In the genomic region with DNA sequence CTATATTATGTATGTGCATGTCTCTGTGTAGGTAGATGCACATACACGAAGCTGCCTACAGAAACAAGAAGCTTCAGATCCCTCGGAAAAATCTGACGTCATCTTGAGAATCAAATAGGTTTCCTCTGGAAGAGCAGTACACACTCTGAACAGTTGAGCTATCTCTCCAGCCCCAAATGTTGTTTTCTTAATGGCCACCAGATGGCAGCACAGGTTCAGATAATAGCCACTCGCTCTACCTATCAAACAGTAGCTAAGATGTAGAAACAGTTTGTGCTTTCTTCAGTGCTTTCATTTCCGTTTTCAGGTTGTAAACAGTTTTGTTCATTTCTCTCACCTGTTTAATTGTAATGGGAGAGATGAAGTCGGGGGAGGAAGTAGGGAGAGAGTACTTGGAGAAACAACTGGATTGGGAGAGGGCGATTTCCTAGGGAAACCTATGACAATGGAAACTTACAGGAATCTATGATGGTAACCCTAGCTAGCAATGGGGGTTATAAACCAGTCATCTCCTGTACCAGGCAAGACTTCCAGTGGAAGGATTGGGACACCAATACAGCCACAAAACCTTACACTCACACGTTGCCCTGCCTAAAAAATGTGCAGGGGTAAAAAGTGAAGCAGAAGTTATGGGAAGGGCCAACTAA, we compare ENCODE assay signal across 9 mouse cellular contexts. TPM values are rescaled to one million over a fixed set of nuclear protein-coding genes. Genes with fewer than 3 reads are reported as not detected.
DNase-seq lines count a peak whose midpoint lies in the region; ATAC-seq and TF ChIP-seq lines count a peak whose summit lies in the region.
"Had no signal": no experiment of that assay in that cellular context is flagged by ENCODE, and none has a peak within 500 bp of the region (broad histone marks: within the 10 kb centered on the region; RNA-seq: fewer than 3 reads in every experiment).

No protein-coding gene starts in this region.

- DNase-seq in 416B (ENCODE audit: low read depth) (peak; percentile 62), MN1 (ENCODE audit: low spot score) (peak; percentile 45)
- DNase-seq in cerebellum, postnatal 14 days, result peak; percentile 55 to 65
- DNase-seq in kidney, postnatal 36 days, result peak; percentile 45 to 66
- DNase-seq in liver, postnatal 0 days, result peak; percentile 31
- DNase-seq in retina, adult 2 months (ENCODE audit: low read depth, low spot score), result peak; percentile 11
- no peak for DNase-seq in thymus, postnatal 36 days

- H3K9me3 ChIP-seq in heart, embryonic 16.5 days (replicated peaks; ENCODE audit: control insufficient read depth, low read length), result no peaks in the 10 kb centered on the region
- no peaks in the 10 kb centered on the region for H3K9me3 ChIP-seq in liver, postnatal 0 days (ENCODE audit: low read length)
- H3K9me3 ChIP-seq: heart, embryonic 15.5 days had no signal

- 0 out of 2 replicates have a peak, but pooled peaks have one; percentile 75 for ATAC-seq in heart, embryonic 16.5 days (replicated peaks; ENCODE audit: extremely low read depth, insufficient read depth, low FRiP score)
- ATAC-seq in liver, postnatal 0 days, result peak; percentile 56; the same call in 1 of the 2 replicates

- no peaks in the 10 kb centered on the region for H3K4me1 ChIP-seq in heart, embryonic 16.5 days (ENCODE audit: control insufficient read depth, insufficient read depth, low read length)
- H3K4me1 ChIP-seq in liver, postnatal 0 days (ENCODE audit: insufficient read depth), result no peaks in the 10 kb centered on the region
- H3K4me1 ChIP-seq: heart, embryonic 15.5 days had no signal

- TF ChIP-seq EP300 in liver, postnatal 0 days (IDR thresholded peaks at IDR 0.05; ENCODE audit: low read depth), result no peak

- H3K27me3 ChIP-seq in heart, embryonic 16.5 days (ENCODE audit: control insufficient read depth, insufficient read depth, low read length), result no peaks in the 10 kb centered on the region
- no peaks in the 10 kb centered on the region for H3K27me3 ChIP-seq in liver, postnatal 0 days (ENCODE audit: insufficient read depth, low read length)
- H3K27me3 ChIP-seq: heart, embryonic 15.5 days had no signal

- peak; percentile 82 for TF ChIP-seq CTCF in liver, postnatal 0 days (IDR thresholded peaks at IDR 0.05; ENCODE audit: low read depth)

- 23% methylated on average over 8 of the region's 8 CpGs for WGBS in heart, embryonic 16.5 days
- WGBS in liver, postnatal 0 days (ENCODE audit: insufficient replicate concordance), result 15% methylated on average over 8 of the region's 8 CpGs

- H3K4me3 ChIP-seq in heart, embryonic 16.5 days (ENCODE audit: low read length), result no peak overlapping the region
- no peak overlapping the region for H3K4me3 ChIP-seq in liver, postnatal 0 days (ENCODE audit: low read depth, low read length)
- H3K4me3 ChIP-seq: heart, embryonic 15.5 days had no signal

- H3K36me3 ChIP-seq in heart, embryonic 16.5 days (ENCODE audit: control insufficient read depth, insufficient read depth), result no peaks in the 10 kb centered on the region
- no peaks in the 10 kb centered on the region for H3K36me3 ChIP-seq in liver, postnatal 0 days (replicated peaks; ENCODE audit: insufficient read depth, low read length)
- H3K36me3 ChIP-seq: heart, embryonic 15.5 days had no signal

- H3K27ac ChIP-seq in heart, embryonic 16.5 days (ENCODE audit: low read length), result no peak overlapping the region
- no peak overlapping the region for H3K27ac ChIP-seq in liver, postnatal 0 days (ENCODE audit: low read depth)
- H3K27ac ChIP-seq: heart, embryonic 15.5 days had no signal

- H3K4me2 ChIP-seq in heart, embryonic 16.5 days (ENCODE audit: low read depth, low read length), result no peak overlapping the region
- H3K4me2 ChIP-seq in liver, postnatal 0 days (ENCODE audit: low read depth, low read length), result no peak overlapping the region
- H3K4me2 ChIP-seq: heart, embryonic 15.5 days had no signal

- no peak overlapping the region for H3K9ac ChIP-seq in heart, embryonic 16.5 days (ENCODE audit: low read length)
- H3K9ac ChIP-seq in liver, postnatal 0 days (replicated peaks), result no peak overlapping the region
- H3K9ac ChIP-seq: heart, embryonic 15.5 days had no signal

RNA-seq across cellular contexts. Expression of gene Lelp1, which starts 8.2 kb away (rescaled TPM):
- polyA plus RNA-seq in heart, embryonic 16.5 days (2015; fragmentation: Nextera tagmentation; extraction: Ambion mirVana), result not detected in 2 replicates
- polyA plus RNA-seq in liver, postnatal 0 days (2015; fragmentation: Nextera tagmentation; extraction: Ambion mirVana), result not detected in 2 replicates
- polyA plus RNA-seq: heart, embryonic 15.5 days had no signal

RNA-seq across cellular contexts. Expression of gene Prr9, which starts 27.0 kb away (rescaled TPM):
- polyA plus RNA-seq in heart, embryonic 16.5 days (2015; fragmentation: Nextera tagmentation; extraction: Ambion mirVana), result 0.12 TPM in 1 of 2 replicates, not detected in the other
- not detected in 2 replicates for polyA plus RNA-seq in liver, postnatal 0 days (2015; fragmentation: Nextera tagmentation; extraction: Ambion mirVana)
- polyA plus RNA-seq: heart, embryonic 15.5 days had no signal

Comparison
In these comparisons a context has a peak if more than half of its experiments do, and no peak if none do; other contexts are left out.
1. DNase-seq: peak in 416B (single experiment), MN1 (single experiment), cerebellum, postnatal 14 days (2 of 2), kidney, postnatal 36 days (2 of 2), liver, postnatal 0 days (single experiment) and retina, adult 2 months (single experiment); none in thymus, postnatal 36 days (0 of 2).